Mouse (Mus musculus): ENCODE results near the gene Tmem230. TPM values are rescaled to one million over a fixed set of nuclear protein-coding genes. Genes with fewer than 3 reads are reported as not detected.
A peak's percentile ranks its signal among the peaks of the same experiment; 100 is the strongest.

The Tmem230 gene
- polyA plus RNA-seq, 1 experiment from 2014 or later = 44.7 TPM

DNA sequence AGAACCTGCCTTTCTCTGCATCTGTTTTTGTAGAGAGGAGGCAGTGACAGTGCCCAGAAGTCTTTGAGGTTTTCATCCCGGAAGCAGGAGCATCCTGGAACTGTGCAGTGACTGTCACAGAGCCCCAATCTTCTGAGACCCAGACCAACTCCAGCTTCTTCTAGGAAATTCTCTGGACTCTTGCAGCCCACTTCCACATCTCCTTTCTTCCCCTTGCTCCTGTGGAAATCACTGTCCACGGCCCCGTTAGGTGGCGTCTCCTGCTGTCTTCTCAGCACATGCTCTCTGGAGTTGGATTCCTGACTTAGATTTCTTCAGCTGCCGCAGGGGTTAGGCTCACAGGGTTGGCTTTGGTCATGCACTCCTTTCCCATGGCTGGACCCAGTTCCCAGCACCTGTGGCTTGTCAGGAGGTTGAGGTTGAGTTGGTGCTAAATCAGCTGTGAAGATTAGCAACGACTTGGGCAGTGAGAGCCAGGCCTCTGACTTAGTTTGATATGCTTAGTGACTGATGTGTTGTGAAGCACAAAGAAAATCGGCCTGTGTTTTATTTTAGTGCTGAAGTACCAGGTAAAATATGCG, 30.8 kb upstream of the Tmem230 start:
- 75% methylated on average over 8 of the region's 8 CpGs for WGBS
- H3K27ac ChIP-seq (ENCODE audit: low read length) = no peak overlapping the region
- peaks cover 13% of the 10 kb centered on the region for H3K4me1 ChIP-seq (ENCODE audit: control insufficient read depth, insufficient read depth, low read length)
- no peaks in the 10 kb centered on the region for H3K27me3 ChIP-seq (ENCODE audit: control insufficient read depth, insufficient read depth, low read length)
- H3K4me2 ChIP-seq (replicated peaks; ENCODE audit: low read depth, low read length) = no peak overlapping the region
- no peak overlapping the region for H3K4me3 ChIP-seq (ENCODE audit: low read depth, low read length)
- no peak for ATAC-seq (ENCODE audit: insufficient number of reproducible peaks, insufficient read depth, low FRiP score, low read depth)
- H3K36me3 ChIP-seq (ENCODE audit: control insufficient read depth, insufficient read depth, low read length) = no peaks in the 10 kb centered on the region
- no peak overlapping the region for H3K9ac ChIP-seq (replicated peaks; ENCODE audit: low read depth, low read length)
- no peaks in the 10 kb centered on the region for H3K9me3 ChIP-seq (ENCODE audit: control insufficient read depth, low read depth, low read length)

- H3K27me3 ChIP-seq (ENCODE audit: control insufficient read depth, insufficient read depth, low read length) = no peaks in the 10 kb centered on the region
- no peaks in the 10 kb centered on the region for H3K9me3 ChIP-seq (ENCODE audit: control insufficient read depth, low read depth, low read length)
- no peak overlapping the region for H3K27ac ChIP-seq (ENCODE audit: low read length)
- 42% methylated on average over 4 of the region's 4 CpGs for WGBS
- no peak overlapping the region for H3K4me2 ChIP-seq (replicated peaks; ENCODE audit: low read depth, low read length)
- no peak overlapping the region for H3K4me3 ChIP-seq (ENCODE audit: low read depth, low read length)
- 0 out of 2 replicates have a peak, but pooled peaks have one; percentile 8 for ATAC-seq (ENCODE audit: insufficient number of reproducible peaks, insufficient read depth, low FRiP score, low read depth)
- H3K4me1 ChIP-seq (ENCODE audit: control insufficient read depth, insufficient read depth, low read length) = 0 out of 2 replicates have a peak, but pooled peaks cover 6% of the 10 kb centered on the region
- H3K36me3 ChIP-seq (ENCODE audit: control insufficient read depth, insufficient read depth, low read length) = no peaks in the 10 kb centered on the region
- H3K9ac ChIP-seq (replicated peaks; ENCODE audit: low read depth, low read length) = no peak overlapping the region
Observed at GRCm38 (mm10) chr2:132276249-132276648, 28.6 kb upstream of the Tmem230 start.

DNA sequence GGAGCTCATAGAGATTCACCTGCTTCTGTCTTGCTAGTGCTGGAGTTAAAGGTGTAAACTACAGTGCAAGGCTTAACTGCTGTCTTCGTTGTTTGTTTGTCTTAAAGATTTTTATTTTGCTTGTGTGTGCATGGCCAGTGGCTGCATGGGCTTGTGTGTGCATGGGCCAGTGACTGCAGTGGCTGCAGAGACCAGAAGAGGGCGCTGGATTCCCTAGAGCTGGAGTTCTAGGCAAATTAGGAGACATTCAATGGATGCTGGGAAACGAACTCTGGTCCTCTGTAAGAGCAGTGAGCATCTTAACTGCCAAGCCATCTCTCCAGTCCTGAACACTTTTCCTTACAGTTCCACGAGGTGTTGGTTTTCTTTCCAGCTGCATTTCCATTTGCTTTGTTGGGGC, 27.9 kb upstream of the Tmem230 start:
- H3K9ac ChIP-seq (replicated peaks; ENCODE audit: low read depth, low read length) = no peak overlapping the region
- H3K36me3 ChIP-seq (ENCODE audit: control insufficient read depth, insufficient read depth, low read length) = no peaks in the 10 kb centered on the region
- 0 out of 2 replicates have a peak, but pooled peaks cover 6% of the 10 kb centered on the region for H3K4me1 ChIP-seq (ENCODE audit: control insufficient read depth, insufficient read depth, low read length)
- H3K9me3 ChIP-seq (ENCODE audit: control insufficient read depth, low read depth, low read length) = no peaks in the 10 kb centered on the region
- H3K4me3 ChIP-seq (ENCODE audit: low read depth, low read length) = no peak overlapping the region
- no peak overlapping the region for H3K27ac ChIP-seq (ENCODE audit: low read length)
- 72% methylated on average over 4 of the region's 4 CpGs for WGBS
- no peaks in the 10 kb centered on the region for H3K27me3 ChIP-seq (ENCODE audit: control insufficient read depth, insufficient read depth, low read length)
- no peak for ATAC-seq (ENCODE audit: insufficient number of reproducible peaks, insufficient read depth, low FRiP score, low read depth)
- no peak overlapping the region for H3K4me2 ChIP-seq (replicated peaks; ENCODE audit: low read depth, low read length)

DNA sequence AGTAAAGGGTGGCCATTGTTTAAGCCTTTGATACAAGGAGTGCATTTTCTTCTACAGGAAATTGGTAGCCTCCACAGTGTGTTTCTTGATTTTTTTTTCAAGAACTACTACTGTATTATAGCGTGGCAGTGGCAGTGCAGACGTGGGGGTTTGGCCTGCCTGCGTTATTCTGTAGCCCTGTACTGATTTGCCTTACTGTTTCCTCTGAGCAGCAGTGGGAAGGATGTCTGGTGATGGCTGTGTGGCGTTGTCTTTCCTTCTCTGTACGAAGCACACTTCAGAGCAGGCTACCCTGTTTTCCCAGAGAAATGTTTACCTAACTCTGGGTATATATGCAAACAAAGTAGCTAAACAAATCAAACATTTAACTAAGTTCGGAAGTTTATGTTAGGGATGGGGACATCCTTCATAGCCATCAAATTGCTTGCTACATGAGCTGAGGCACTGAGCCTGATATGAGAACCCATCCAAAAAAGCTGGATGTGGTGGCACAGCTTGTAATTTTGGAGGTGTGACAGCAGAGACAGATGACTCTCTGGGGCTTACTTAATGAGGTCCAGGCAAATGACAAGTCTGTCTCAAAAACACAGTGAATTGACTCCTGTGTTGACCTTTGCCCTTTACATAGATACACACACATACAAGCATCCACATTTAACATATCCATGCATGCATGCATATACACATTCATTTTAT, 25.2 kb upstream of the Tmem230 start:
- H3K4me1 ChIP-seq (ENCODE audit: control insufficient read depth, insufficient read depth, low read length) = 0 out of 2 replicates have a peak, but pooled peaks cover 6% of the 10 kb centered on the region
- no peaks in the 10 kb centered on the region for H3K9me3 ChIP-seq (ENCODE audit: control insufficient read depth, low read depth, low read length)
- no peak overlapping the region for H3K27ac ChIP-seq (ENCODE audit: low read length)
- H3K9ac ChIP-seq (replicated peaks; ENCODE audit: low read depth, low read length) = no peak overlapping the region
- 35% methylated on average over 6 of the region's 6 CpGs for WGBS
- no peak for ATAC-seq (ENCODE audit: insufficient number of reproducible peaks, insufficient read depth, low FRiP score, low read depth)
- no peak overlapping the region for H3K4me2 ChIP-seq (replicated peaks; ENCODE audit: low read depth, low read length)
- no peak overlapping the region for H3K4me3 ChIP-seq (ENCODE audit: low read depth, low read length)
- H3K36me3 ChIP-seq (ENCODE audit: control insufficient read depth, insufficient read depth, low read length) = no peaks in the 10 kb centered on the region
- no peaks in the 10 kb centered on the region for H3K27me3 ChIP-seq (ENCODE audit: control insufficient read depth, insufficient read depth, low read length)

DNA sequence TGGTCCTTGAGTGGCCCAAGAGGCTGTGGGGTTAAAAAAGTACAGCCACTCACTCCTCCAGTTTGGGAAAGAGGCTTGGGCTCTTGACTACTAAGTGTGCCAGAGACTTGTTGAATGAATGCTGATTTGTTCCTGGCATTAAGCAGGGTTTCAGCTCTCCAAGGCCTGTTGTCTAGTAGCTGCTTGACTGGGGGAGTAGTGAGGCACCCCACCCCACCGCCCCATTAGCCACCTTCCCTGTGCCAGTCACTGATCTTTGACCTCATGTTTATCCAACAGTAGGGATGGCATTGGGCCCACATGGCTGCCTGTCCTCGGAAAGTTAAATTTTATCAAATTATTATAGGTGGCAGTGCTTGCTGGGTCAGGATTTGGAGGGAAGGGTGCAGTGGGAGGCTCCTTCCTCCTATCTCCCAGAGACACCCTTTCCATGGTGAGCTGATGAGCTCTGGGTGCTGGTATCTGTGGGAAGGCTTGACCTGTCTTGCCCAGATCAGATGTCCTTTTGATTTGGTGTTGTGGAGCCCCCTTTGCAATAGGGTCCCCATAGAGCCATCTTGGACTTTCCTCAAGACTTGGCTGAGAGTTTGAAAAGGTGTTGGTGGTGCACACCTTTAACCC, 22.8 kb upstream of the Tmem230 start:
- Histone ChIP-seq H3K9me3 (ENCODE audit: control insufficient read depth, low read depth, low read length) (no peaks in the 10 kb centered on the region), H3K4me2 (replicated peaks; ENCODE audit: low read depth, low read length) (no peak overlapping the region), H3K27ac (ENCODE audit: low read length) (no peak overlapping the region), H3K27me3 (ENCODE audit: control insufficient read depth, insufficient read depth, low read length) (no peaks in the 10 kb centered on the region), H3K4me3 (ENCODE audit: low read depth, low read length) (no peak overlapping the region), H3K4me1 (ENCODE audit: control insufficient read depth, insufficient read depth, low read length) (0 out of 2 replicates have a peak, but pooled peaks cover 6% of the 10 kb centered on the region), H3K9ac (replicated peaks; ENCODE audit: low read depth, low read length) (no peak overlapping the region), H3K36me3 (ENCODE audit: control insufficient read depth, insufficient read depth, low read length) (no peaks in the 10 kb centered on the region)
- no peak for ATAC-seq (ENCODE audit: insufficient number of reproducible peaks, insufficient read depth, low FRiP score, low read depth)
- 79% methylated on average over 2 of the region's 2 CpGs for WGBS

DNA sequence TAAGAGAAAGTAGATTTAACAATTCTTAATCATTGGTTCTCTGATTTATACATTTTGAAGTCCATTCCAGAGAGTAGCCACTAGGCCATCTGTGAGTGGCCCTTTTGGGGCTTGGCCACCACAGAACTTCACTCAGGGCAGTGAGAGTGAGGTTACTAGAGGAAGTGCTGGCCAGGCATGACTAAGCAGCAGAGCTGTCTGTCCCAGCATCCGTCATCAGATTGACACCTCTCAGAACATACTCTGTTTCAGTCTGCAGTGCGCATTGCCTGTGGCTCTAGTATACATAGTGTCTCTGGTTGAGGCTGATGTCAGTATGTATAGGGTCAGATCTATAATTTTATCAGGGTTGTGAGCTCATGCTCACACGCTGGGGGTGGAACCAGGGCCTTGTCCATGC, 21.6 kb upstream of the Tmem230 start:
- Histone ChIP-seq H3K4me1 (ENCODE audit: control insufficient read depth, insufficient read depth, low read length) (peaks cover 6% of the 10 kb centered on the region; the same call in 1 of the 2 replicates), H3K4me2 (replicated peaks; ENCODE audit: low read depth, low read length) (no peak overlapping the region), H3K27me3 (ENCODE audit: control insufficient read depth, insufficient read depth, low read length) (no peaks in the 10 kb centered on the region), H3K9me3 (ENCODE audit: control insufficient read depth, low read depth, low read length) (no peaks in the 10 kb centered on the region), H3K4me3 (ENCODE audit: low read depth, low read length) (no peak overlapping the region), H3K9ac (replicated peaks; ENCODE audit: low read depth, low read length) (no peak overlapping the region), H3K36me3 (ENCODE audit: control insufficient read depth, insufficient read depth, low read length) (no peaks in the 10 kb centered on the region), H3K27ac (ENCODE audit: low read length) (no peak overlapping the region)
- ATAC-seq (ENCODE audit: insufficient number of reproducible peaks, insufficient read depth, low FRiP score, low read depth) = no peak
- 89% methylated on average over 3 of the region's 3 CpGs for WGBS

- WGBS = 91% methylated on average over 3 of the region's 3 CpGs
- H3K27ac ChIP-seq (ENCODE audit: low read length) = no peak overlapping the region
- H3K27me3 ChIP-seq (ENCODE audit: control insufficient read depth, insufficient read depth, low read length) = no peaks in the 10 kb centered on the region
- H3K4me1 ChIP-seq (ENCODE audit: control insufficient read depth, insufficient read depth, low read length) = peaks cover 4% of the 10 kb centered on the region; the same call in 1 of the 2 replicates
- no peaks in the 10 kb centered on the region for H3K36me3 ChIP-seq (ENCODE audit: control insufficient read depth, insufficient read depth, low read length)
- H3K4me2 ChIP-seq (replicated peaks; ENCODE audit: low read depth, low read length) = no peak overlapping the region
- H3K9ac ChIP-seq (replicated peaks; ENCODE audit: low read depth, low read length) = no peak overlapping the region
- ATAC-seq (ENCODE audit: insufficient number of reproducible peaks, insufficient read depth, low FRiP score, low read depth) = no peak
- H3K9me3 ChIP-seq (ENCODE audit: control insufficient read depth, low read depth, low read length) = no peaks in the 10 kb centered on the region
- H3K4me3 ChIP-seq (ENCODE audit: low read depth, low read length) = no peak overlapping the region
Observed at GRCm38 (mm10) chr2:132266086-132266485, 18.5 kb upstream of the Tmem230 start.

DNA sequence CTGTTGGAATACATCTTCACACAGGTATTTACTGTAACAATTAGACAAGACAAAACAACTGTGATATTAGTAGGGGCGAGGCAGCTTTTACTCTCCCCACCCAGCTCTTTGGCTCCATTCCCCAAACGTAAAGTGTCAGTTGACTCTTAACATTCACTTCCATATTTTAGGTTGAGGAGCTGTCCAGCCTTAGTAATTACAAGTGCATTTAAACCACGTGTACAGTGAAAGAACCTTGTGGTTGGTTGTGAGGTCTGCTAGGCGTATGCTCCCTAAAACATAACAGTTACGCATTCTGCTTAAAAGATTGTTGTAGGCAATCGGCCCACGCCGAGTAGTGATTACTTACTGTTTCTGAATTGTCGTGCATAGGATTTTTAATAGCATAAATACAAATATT, 17.6 kb upstream of the Tmem230 start:
- ATAC-seq (ENCODE audit: insufficient number of reproducible peaks, insufficient read depth, low FRiP score, low read depth) = no peak

More for the DNA sequence above, 17.6 kb upstream of the Tmem230 start:
- Histone ChIP-seq H3K27ac (ENCODE audit: low read length) (no peak overlapping the region), H3K9ac (replicated peaks; ENCODE audit: low read depth, low read length) (no peak overlapping the region), H3K4me2 (replicated peaks; ENCODE audit: low read depth, low read length) (no peak overlapping the region), H3K9me3 (ENCODE audit: control insufficient read depth, low read depth, low read length) (no peaks in the 10 kb centered on the region), H3K4me1 (ENCODE audit: control insufficient read depth, insufficient read depth, low read length) (peaks cover 4% of the 10 kb centered on the region; the same call in 1 of the 2 replicates), H3K27me3 (ENCODE audit: control insufficient read depth, insufficient read depth, low read length) (no peaks in the 10 kb centered on the region), H3K4me3 (ENCODE audit: low read depth, low read length) (no peak overlapping the region), H3K36me3 (ENCODE audit: control insufficient read depth, insufficient read depth, low read length) (no peaks in the 10 kb centered on the region)
- WGBS = 75% methylated on average over 9 of the region's 9 CpGs
